Mouse (Mus musculus) heart, adult 2 months (tissue): ENCODE results near the gene Tfb1m.
A peak's percentile ranks its signal among the peaks of the same experiment; 100 is the strongest.

Experiments
- CTCF ChIP-seq: fragments of 200-600 bp; IDR thresholded peaks from 2 replicates; pipeline ENCODE4 v1.8.1; 2022; ENCODE audit warnings: antibody characterized with exemption, mild to moderate bottlenecking, moderate library complexity
- POLR2A ChIP-seq: fragments of 200-500 bp; IDR thresholded peaks from 2 replicates; pipeline ENCODE4 v1.6.1; 2011; ENCODE audit warnings: mild to moderate bottlenecking, low read depth, low read length, control low read depth; ENCODE audit not compliant: insufficient read depth

- TF ChIP-seq CTCF (peak; percentile 71), POLR2A (no peak)
Observed at GRCm38 (mm10) chr17:3560534-3560933, 3.0 kb upstream of the Tfb1m start.
